Mouse (Mus musculus) intestine, embryonic 15.5 days (tissue): Measurements from ENCODE around the gene Il9r. TPM values are rescaled to one million over a fixed set of nuclear protein-coding genes. Genes with fewer than 3 reads are reported as not detected.

Experiments
- ATAC-seq: fragments of 200-750 bp; cut with Nextera tagmentation; 2 replicates; pipeline ENCODE4 v1.8.0; 2017; ENCODE audit warnings: moderate TSS enrichment, moderate library complexity
- H3K27ac ChIP-seq: fragments of 300-500 bp; sonication (generic); 2 replicates; pipeline ENCODE4 v1.5.1; 2015; ENCODE audit warnings: mild to moderate bottlenecking, inconsistent platforms
- H3K27me3 ChIP-seq: fragments of 300-500 bp; sonication (generic); replicated peaks from 2 replicates; pipeline ENCODE4 v1.6.1; 2015; ENCODE audit warnings: inconsistent platforms
- H3K36me3 ChIP-seq: fragments of 300-500 bp; sonication (generic); 2 replicates; pipeline ENCODE4 v1.6.1; 2015; ENCODE audit warnings: inconsistent platforms
- H3K4me1 ChIP-seq: fragments of 300-500 bp; sonication (generic); replicated peaks from 2 replicates; pipeline ENCODE4 v1.6.1; 2015; ENCODE audit warnings: inconsistent platforms
- H3K4me2 ChIP-seq: fragments of 300-500 bp; sonication (generic); replicated peaks from 2 replicates; pipeline ENCODE4 v1.6.1; 2015; ENCODE audit warnings: mild to moderate bottlenecking, inconsistent platforms
- H3K4me3 ChIP-seq: fragments of 300-500 bp; sonication (generic); replicated peaks from 2 replicates; pipeline ENCODE4 v1.5.1; 2015; ENCODE audit warnings: inconsistent platforms
- H3K9ac ChIP-seq: fragments of 300-500 bp; sonication (generic); 2 replicates; pipeline ENCODE4 v1.6.1; 2015; ENCODE audit warnings: inconsistent platforms
- H3K9me3 ChIP-seq: fragments of 300-500 bp; sonication (generic); 2 replicates; pipeline ENCODE4 v1.6.1; 2016; ENCODE audit warnings: inconsistent platforms
- WGBS: fragments of 180-500 bp; shearing (Covaris S2); methylation state at CpG from one replicate; pipeline ENCODE4 v1.1.7; 2015; 5-methylcytosine and 5-hydroxymethylcytosine counted together
- polyA plus RNA-seq: library from polyadenylated mRNA; unstranded; fragments of >200 nt; fragmentation: Nextera tagmentation; extraction: Ambion mirVana; gene quantifications from 2 replicates; pipeline ENCODE4 v1.2.1, GENCODE M21; 2015

Il9r gene
- polyA plus RNA-seq, 1 experiment from 2014 or later = 0.11 TPM

DNA sequence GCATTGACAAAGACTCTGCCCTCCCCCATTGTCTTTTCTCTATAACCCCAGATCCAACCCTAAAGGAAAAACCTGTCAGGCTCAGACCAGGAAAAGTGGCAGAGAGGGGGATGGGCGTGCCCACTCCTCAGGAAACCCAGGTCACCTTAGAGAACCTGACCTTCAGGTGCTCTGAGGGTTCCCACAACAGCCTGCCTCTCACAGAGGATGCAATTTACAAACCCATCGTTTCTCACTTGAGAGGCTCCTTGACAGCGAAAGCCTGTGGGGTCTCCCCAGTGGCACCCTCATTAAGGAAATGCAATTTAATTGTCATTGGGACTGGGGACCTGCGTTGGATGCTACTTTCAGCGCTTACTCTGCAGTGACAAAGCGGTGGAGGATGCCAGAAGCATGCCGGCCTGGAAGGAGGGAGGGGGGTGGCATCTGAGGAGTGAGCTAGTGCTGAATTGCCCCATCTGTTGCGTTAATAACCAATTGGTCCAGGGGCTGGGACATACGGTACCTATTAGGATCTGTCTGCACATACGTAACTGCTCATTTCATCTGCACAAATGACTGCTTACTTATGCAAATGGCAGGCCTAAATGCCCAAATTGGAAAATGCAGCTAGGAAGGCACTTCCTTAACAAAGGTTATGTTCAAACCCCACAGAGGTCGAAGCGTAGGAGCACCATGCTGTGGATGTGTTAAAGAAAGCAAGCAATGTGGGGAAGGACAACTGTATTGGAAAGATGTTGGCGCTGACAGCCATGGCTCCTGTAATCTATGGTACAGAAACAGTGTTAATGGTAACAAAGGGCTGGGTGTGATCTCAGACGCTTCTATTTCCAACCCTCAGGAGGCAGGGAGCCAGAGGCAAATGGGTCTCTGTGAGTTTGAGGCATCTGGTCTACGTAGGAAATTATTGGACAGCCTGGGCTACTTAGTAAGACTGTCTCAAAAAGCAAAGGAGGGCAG is 58.2 kb downstream of the Il9r start:
- no peak for ATAC-seq
- Histone ChIP-seq H3K4me1 (0 out of 2 replicates have a peak, but pooled peaks cover 8% of the 10 kb centered on the region), H3K9me3 (no peaks in the 10 kb centered on the region), H3K4me2 (no peak overlapping the region), H3K36me3 (no peaks in the 10 kb centered on the region), H3K9ac (no peak overlapping the region), H3K27ac (no peak overlapping the region), H3K27me3 (no peaks in the 10 kb centered on the region), H3K4me3 (no peak overlapping the region)
- WGBS = 67% methylated on average over 15 of the region's 15 CpGs

DNA sequence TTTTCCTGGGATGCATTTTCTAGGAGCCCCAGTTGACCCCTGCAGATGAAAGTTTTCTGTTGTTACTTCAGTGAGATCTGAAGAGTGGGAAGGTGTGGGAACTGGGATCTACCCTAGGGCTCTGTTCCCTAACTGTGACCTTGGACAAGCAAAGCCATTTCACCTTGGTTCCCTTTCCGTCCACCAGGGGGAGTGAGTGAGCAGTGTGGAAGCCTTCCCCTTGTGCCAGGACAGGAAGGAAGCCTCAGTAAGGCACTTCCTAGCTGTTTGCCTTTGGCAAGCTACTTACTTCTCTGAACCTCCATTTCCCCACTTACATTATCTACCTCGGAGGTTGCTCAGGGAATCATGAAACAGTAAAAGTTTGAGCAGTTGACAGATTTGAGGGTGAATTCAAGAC is 59.0 kb downstream of the Il9r start:
- Histone ChIP-seq H3K27me3 (no peaks in the 10 kb centered on the region), H3K9ac (no peak overlapping the region), H3K27ac (no peak overlapping the region), H3K4me3 (no peak overlapping the region), H3K36me3 (no peaks in the 10 kb centered on the region), H3K4me2 (no peak overlapping the region), H3K4me1 (0 out of 2 replicates have a peak, but pooled peaks cover 8% of the 10 kb centered on the region), H3K9me3 (no peaks in the 10 kb centered on the region)
- no peak for ATAC-seq
- 22% methylated on average over 2 of the region's 2 CpGs for WGBS

DNA sequence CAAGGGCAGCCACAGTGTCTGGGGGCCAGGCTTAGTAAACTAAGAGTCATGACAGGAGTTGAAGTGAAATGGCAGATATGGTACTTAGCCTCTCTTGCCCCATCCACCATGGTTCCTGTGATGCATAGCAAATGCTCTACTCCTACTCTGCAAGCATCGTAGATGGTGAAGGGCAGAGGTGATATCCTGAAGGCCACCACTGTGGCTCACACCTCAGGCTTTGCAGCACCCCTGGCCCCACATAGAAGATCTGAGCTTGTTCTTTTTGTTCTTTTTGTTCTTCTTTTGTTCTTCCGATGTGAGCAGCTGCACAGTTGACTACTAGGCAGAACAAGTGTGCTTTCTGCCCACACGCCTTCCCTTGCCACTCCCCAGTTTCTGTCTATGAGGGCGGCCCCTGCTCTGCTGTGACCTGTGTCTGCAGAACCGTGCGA is 60.5 kb downstream of the Il9r start:
- Histone ChIP-seq H3K36me3 (no peaks in the 10 kb centered on the region), H3K4me2 (no peak overlapping the region), H3K9me3 (no peaks in the 10 kb centered on the region), H3K4me1 (0 out of 2 replicates have a peak, but pooled peaks cover 8% of the 10 kb centered on the region), H3K9ac (no peak overlapping the region), H3K27me3 (no peaks in the 10 kb centered on the region), H3K4me3 (no peak overlapping the region), H3K27ac (no peak overlapping the region)
- WGBS = 83% methylated on average over 6 of the region's 6 CpGs
- no peak for ATAC-seq

DNA sequence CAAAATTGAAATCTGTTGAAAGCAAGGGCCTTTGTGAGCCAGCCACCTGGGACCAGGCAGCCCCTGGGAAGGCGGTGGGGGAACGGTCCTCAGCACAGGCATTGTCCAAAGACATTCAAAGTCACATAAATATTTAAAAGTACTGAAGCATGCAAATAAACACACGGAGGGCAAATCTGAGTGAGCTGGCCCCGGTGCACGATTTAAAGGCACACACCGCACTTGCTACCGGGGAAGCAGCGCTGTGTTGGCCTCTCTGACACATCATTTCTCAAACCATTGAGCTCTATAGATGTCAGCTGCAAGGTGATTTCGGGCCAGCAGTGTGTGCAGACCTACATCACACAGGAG is 61.5 kb downstream of the Il9r start:
- no peak for ATAC-seq
- Histone ChIP-seq H3K4me1 (0 out of 2 replicates have a peak, but pooled peaks cover 8% of the 10 kb centered on the region), H3K4me2 (peak overlapping the region; percentile 40), H3K9me3 (no peaks in the 10 kb centered on the region), H3K36me3 (no peaks in the 10 kb centered on the region), H3K4me3 (no peak overlapping the region), H3K27me3 (no peaks in the 10 kb centered on the region), H3K27ac (no peak overlapping the region), H3K9ac (no peak overlapping the region)
- WGBS = 28% methylated on average over 9 of the region's 9 CpGs

DNA sequence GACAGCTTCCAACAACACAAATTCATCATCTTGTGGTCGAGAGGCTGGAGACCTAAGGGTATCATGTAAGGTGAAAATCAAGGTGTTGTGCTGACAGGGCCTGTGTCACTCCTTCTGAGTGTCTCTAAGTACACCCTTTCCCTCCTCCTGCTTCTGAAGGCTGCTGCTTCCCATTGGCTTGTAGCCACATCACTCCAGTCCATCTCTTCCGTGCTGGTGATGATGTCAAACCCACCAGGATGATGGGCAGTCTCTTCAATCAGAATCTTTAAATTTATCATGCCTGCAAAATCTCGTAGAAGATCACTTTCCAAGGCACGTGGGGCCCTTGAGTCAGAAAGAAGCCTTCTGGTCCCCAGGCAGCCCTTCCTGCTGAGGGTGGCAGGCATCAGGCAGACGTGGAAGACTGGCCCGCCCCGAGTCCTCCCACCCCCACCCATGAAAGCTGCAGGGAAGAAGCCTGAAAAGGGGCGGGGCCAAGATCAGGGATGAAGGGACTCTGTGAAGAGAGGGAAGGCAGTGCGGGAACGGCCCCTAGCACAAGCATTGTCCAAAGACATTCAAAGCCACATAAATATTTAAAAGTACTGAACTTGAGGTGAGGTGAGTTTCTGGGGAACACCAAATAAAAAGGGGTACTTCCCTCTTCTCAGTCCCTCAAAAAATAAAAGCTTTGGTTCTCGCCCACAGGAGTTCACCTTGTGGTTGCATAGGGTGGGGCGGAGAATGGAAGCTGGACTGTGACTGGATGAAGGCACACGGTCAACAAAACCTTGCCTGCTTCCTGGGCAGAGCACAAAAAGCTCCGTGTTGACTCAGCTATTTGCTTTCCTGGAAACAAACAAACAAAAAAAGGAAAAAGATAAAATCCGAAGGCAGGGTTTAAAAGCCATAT is 62.1 kb downstream of the Il9r start:
- Histone ChIP-seq H3K36me3 (no peaks in the 10 kb centered on the region), H3K9ac (no peak overlapping the region), H3K4me2 (peak overlapping the region; percentile 40), H3K4me1 (0 out of 2 replicates have a peak, but pooled peaks cover 8% of the 10 kb centered on the region), H3K27ac (no peak overlapping the region), H3K4me3 (no peak overlapping the region), H3K27me3 (no peaks in the 10 kb centered on the region), H3K9me3 (no peaks in the 10 kb centered on the region)
- ATAC-seq = 0 out of 2 replicates have a peak, but pooled peaks have one; percentile 56
- WGBS = 21% methylated on average over 15 of the region's 15 CpGs

Other genes with a start within 250 kb of the Il9r start
- not detected in 2 replicates for gene 4930524B15Rik, start 234.7 kb downstream of the Il9r start, polyA plus RNA-seq
- 10.0 and 12.0 TPM in 2 replicates for gene Nsg2, start 199.8 kb downstream of the Il9r start, polyA plus RNA-seq
- 45.1 and 49.1 TPM in 2 replicates for gene Snrnp25, start 5.1 kb upstream of the Il9r start, polyA plus RNA-seq
- 52.8 and 53.5 TPM in 2 replicates for gene Rhbdf1, start 22.0 kb upstream of the Il9r start, polyA plus RNA-seq
- gene Mpg, start 26.2 kb upstream of the Il9r start, polyA plus RNA-seq = 30.8 and 36.6 TPM in 2 replicates
- gene Nprl3, start 67.4 kb upstream of the Il9r start, polyA plus RNA-seq = 29.4 and 33.6 TPM in 2 replicates
- 36.3 and 48.2 TPM in 2 replicates for gene Hba-x, start 76.1 kb upstream of the Il9r start, polyA plus RNA-seq
- gene Hba-a1, start 83.2 kb upstream of the Il9r start, polyA plus RNA-seq = 4,064 and 4,369 TPM in 2 replicates
- 3.0 and 3.3 TPM in 2 replicates for gene Hbq1b, start 86.7 kb upstream of the Il9r start, polyA plus RNA-seq
- 10,966 and 11,197 TPM in 2 replicates for gene Hba-a2, start 96.2 kb upstream of the Il9r start, polyA plus RNA-seq
- gene Hbq1a, start 99.8 kb upstream of the Il9r start, polyA plus RNA-seq = 0.40 and 0.68 TPM in 2 replicates
- gene Sh3pxd2b, start 147.5 kb upstream of the Il9r start, polyA plus RNA-seq = 12.9 and 13.5 TPM in 2 replicates